Mouse (Mus musculus) mesoderm, embryonic 11.5 days (tissue): Measurements from ENCODE around the gene Lsamp.

Experiments used
- DNase-seq: peaks from one replicate; pipeline ENCODE4 v3.0.0-alpha.2; 2012; ENCODE audit warnings: low read depth, low spot score

Gene Lsamp

DNA sequence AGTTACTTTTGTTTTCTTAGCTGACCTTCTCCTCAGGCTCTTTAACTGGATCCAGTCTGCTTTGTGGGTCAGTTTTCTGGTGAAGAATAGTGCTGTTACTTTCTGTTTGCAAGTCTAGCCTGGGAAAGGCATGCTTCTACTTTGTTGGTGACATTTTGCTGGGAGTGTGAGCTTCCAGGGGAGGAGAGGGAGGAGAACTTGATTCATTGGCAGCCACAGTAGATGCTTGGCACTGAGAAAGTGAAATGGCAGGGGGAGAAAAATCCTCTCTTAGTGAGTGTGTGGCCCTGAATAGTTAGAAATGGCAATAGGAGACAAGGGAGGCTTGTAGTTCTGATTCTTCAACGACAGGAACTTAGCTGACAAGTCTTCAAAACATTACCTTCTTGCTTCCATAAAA, 1551.6 kb downstream of the Lsamp start:
- DNase-seq = no peak

DNA sequence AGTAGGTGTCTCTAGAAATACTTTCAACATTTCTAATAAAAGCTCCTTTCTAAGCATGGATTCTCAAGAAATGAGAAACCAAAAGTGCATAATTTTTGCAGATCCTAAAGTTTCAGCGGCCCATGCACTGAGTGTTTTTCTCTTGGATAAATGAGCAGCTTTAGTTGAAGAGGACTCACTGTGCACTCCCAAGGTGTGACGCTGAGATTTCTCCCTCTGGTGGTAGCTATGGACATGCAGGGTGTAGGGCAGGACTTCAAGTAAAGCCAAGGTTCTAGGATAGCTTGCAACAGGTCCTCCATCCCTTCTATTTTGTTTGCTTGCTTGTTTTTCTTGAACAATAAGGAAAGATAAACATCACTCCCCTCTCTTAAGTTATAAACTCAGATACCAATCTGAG, 1558.5 kb downstream of the Lsamp start:
- DNase-seq = no peak

DNA sequence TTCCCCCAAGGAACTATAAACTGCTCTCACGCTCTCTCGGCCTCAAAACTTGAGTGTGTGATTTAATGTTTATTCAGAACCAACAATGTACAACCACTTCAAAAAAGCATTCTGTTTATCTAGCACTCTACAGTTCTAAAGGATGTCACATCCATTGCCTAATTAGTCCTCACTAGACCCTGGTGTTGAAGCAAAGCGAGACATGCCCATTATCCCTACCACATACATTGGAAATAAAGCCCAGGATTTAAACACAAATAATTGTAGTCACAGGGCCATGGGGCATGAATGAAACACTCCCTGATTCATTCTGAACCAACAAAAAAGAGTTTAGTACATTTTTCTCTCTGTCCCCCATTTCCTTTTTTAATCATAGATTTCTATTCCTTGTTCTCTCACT, 1567.0 kb downstream of the Lsamp start:
- DNase-seq = no peak

GRCm38 (mm10) chr16:41551851-41552262, 1567.7 kb downstream of the Lsamp start:
- DNase-seq = peak; percentile 66

- no peak for DNase-seq
Observed at GRCm38 (mm10) chr16:41557104-41557503, 1572.9 kb downstream of the Lsamp start.

DNA sequence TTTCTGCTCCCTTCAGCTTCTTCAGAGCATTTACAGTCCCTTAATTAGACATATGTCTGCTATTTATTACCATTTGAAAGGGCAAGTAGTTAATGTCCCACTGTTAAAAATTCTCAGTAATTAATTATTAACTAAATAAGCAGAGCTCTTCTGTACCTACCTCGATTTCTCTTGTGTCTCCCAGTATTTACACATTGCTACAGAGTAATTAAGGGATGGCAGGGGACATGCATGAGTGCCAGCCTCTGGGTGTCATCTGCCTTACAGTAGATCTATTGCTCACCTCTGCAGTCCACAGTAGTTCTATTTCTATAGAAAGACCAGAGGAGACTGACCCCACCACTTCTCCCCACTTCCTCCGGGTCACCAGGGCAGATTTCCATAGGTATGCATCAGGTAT, 1581.1 kb downstream of the Lsamp start:
- no peak for DNase-seq

DNA sequence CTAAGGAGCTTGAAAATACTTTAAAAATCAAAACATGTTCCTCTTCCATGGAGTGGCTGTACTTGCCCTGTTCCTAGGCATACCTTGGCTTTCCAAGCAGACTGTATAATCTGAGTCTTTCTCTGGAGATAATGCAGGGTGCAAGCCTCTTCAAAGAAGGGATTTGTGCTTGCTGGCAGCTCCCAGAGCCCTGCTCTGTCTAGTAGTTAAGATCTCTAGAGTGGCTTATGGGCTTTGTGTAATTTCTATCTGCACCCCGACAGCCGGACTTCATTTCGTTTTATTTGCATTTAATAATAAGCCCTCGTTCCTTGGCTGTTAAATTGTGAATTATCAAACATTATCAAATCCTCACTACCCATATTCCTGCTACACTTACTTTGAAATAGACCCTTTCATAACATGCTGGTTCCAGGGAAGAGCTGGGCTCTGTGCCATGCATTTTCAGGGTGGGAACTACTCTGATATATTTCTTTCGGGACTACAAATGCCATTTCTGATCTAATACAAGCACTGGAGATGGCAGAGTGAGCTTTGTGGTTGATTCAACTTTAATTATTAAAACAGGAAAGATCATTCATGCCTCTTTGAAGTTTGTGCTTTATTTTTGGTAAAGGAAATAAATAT, 1604.6 kb downstream of the Lsamp start:
- no peak for DNase-seq

GRCm38 (mm10) chr16:41612229-41612628, 1628.1 kb downstream of the Lsamp start:
- DNase-seq = no peak

GRCm38 (mm10) chr16:41623871-41624270, 1639.7 kb downstream of the Lsamp start:
- DNase-seq = no peak

DNA sequence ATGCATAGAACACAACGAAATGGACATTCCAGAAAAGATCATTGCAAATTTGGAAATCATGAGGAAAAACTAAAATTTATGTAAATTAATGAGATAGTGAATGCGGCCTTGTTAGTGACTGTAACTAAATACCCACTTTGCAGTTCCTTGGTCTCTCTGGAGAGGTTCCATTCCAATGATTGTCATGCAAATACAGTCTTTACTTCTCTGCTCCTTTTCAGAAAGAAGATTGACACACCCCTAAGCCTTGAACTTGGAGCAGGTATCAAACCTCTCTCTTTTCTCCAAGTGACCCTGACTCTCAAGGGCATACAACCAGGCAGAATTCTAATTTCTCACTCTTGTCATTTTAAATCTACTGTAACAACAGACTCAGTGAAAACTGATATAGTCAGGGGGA, 1649.7 kb downstream of the Lsamp start:
- DNase-seq = no peak

DNA sequence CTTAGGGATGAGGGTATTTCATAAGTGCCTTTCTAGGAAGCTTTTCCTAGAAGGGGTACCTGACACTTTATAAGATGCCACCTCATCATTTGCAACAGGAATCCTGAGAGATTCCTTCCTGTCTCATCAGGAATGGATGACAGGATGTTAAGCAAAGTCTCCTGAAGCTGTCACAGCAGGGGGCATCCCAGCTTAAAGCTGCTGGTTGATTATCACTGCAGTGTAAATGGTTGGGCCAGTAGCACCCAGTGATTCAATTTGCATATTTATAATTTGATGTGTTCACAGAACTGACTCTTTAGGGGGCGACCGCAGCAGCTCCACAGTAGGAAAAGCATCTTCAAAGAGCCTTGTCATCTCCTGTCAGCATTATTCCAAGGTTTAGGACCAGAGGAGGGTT, 1656.7 kb downstream of the Lsamp start:
- no peak for DNase-seq

DNA sequence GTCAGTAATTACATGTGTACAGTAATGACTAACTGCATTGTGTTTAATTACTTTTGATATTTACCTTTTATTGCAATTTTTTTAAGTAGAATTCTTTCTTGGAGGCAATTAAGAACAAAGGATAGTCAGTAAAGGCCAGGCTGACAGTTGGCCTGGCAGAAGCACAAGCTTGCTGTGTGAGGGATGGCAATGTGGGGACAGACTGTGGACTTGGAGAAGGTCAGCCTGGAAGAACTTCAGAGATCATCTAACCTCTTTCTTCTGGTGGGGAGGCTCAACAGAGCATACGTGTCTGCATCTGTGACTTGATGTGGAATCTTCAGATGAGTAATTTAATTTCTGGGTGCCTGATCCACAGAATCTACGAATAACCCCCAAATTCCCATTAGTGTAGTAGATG, 1669.1 kb downstream of the Lsamp start:
- no peak for DNase-seq

DNA sequence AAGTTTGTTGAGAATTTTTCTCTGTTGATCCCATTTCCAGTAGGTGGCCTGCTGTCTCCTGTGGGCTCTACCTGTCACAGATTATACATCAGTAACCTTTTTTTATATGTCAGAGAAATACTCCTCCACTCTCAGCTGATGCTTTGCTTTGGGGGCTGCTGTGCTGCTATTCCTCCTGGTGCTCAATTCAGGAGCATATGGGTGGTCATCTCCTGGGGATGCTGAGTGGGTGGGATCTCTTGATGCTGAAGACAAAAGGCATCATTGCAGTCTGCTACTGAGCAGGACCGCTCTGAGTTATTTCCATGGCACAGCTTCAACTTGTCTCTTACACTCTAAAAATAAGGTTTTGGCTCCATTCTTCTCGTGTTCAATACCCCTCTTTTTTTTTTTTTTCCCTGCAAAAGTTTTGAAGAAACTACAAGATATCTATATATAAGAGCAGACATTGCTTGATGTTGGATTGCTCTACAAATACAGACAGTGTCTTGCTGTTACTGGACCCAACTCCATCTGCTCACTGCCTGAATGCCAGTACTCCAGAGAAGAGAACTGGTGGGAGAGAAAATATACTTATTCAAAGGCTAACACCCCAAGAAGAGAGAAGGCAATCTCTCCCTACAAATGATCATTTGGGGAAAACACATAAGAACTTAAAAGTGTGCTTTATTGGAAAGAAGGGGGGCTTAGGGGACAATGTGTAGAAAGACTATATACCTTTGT, 1690.3 kb downstream of the Lsamp start:
- no peak for DNase-seq

DNA sequence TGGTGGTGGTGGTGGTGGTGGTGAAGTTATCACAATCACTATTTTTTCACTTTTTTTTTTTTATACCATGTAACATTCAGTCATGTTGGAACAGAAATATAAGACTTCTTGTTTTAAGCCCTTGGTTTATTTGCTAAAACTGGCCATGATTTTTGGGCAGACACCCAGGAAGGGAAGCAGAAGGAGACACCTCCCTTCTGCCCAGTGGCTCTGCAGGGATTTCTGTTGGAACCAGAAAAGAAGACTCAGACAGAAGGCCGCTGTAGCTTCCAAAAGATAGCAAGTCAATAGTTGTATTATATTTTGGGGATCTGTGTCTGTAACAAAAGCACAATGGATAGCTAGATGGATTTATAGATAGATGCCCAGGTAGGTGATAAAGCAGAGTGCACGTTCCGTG, 1691.6 kb downstream of the Lsamp start:
- no peak for DNase-seq

DNA sequence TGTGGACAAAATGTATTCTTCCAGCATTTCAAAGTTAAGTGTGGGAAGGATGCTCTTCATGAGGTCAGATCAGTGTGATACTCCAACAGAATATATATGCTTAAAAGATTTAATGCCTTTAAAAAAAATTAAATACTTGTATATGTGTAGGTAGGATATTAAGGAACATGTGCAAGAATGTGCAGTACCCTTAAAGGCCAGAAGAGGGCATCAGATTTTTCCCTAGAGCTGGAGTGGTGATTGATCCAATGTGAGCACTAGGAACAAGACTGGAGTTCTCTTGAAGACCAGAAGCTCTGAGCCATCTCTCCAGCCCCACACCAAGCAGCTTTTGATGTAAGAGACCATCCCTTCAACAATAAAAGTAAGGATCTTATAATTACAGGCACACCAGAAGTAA, 1708.3 kb downstream of the Lsamp start:
- peak; percentile 20 for DNase-seq

DNA sequence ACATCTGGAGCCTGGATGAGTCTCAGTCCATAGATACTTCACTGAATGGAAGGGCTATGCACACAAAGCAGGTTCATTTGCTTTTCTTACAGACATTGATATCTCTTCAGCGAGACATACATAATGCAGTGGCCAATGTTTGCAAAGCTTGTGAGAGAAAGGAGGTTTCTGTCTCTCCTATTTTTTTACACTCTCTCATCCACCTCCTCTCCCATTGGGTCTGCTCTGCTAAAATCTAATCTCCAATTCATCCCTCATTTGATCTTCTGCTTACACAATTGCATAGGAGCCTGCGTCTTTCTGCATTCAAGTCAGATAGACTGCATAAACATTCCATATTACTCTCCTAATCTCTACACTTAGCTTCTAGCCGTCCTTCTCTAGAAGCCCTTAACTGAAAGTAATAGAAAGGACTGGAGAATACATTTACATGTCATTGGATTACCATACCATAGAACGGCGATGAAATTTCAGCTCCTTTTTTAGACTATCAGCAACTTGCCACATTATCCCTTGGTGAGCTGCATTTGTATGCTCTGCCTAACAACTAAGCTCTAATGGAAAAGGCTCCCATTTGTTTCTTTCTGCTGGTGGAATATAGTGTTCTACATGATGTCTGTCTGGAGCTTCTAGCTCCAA, 1717.7 kb downstream of the Lsamp start:
- no peak for DNase-seq

GRCm38 (mm10) chr16:41728900-41729585, 1744.9 kb downstream of the Lsamp start:
- DNase-seq = no peak

GRCm38 (mm10) chr16:41729911-41730310, 1745.8 kb downstream of the Lsamp start:
- no peak for DNase-seq

DNA sequence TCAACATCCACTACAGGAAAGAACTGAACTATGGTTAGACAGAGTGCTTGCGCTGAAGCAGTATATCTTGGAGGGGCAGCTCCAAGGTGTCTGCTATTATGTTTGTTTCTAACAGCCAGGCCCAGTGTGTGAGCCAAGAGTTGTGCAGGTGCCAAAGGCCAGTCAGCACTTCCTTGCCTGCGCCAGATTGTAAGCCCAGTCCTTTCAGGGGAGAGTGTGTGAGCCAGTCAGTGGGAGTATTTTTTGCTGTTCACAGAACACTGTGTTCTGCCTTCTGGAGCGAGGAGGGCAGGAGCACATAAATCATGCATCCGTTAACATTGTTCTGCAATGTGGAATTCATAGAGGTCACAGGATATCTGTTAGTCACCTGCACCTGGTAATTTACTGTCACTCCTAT, 1760.9 kb downstream of the Lsamp start:
- DNase-seq = no peak

- no peak for DNase-seq
Observed at GRCm38 (mm10) chr16:41746235-41746911, 1762.2 kb downstream of the Lsamp start.

GRCm38 (mm10) chr16:41747874-41748273, 1763.7 kb downstream of the Lsamp start:
- no peak for DNase-seq

DNA sequence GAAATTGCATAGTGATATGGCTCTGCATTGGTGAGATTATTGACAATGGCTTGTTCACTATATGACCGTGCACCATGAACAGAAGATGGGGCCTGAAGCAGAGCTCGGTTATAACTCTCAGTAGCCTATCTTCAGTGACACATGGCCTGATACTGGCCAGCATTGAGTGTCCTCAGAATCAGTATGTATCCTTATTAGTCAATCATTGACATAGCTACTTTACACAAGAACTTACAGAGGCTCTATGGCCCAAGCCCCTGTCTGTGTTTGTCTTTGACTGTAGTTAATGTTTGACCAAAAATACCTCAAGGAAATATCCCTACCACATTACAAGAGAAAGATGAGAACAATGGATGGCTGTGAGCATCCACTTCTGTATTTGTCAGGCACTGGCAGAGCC, 1764.6 kb downstream of the Lsamp start:
- no peak for DNase-seq
